Mouse (Mus musculus) embryonic fibroblast, embryonic 13.5 days (primary cell): ENCODE data around the gene Sbsn.

Experiments used
- CTCF ChIP-seq: IDR thresholded peaks from 2 replicates; pipeline ENCODE4 v1.5.1; 2011; ENCODE audit warnings: mild to moderate bottlenecking, control low read depth, low read length, moderate library complexity, borderline replicate concordance; ENCODE audit not compliant: insufficient read depth
- POLR2A ChIP-seq: IDR thresholded peaks from 2 replicates; pipeline ENCODE4 v1.6.1; 2011; ENCODE audit warnings: low read depth, mild to moderate bottlenecking, control low read depth, low read length, moderate library complexity

GRCm38 (mm10) chr7:30794921-30795320, 43.6 kb downstream of the Sbsn start:
- TF ChIP-seq CTCF, result no peak
- TF ChIP-seq POLR2A, result no peak
